Mouse (Mus musculus) kidney, adult 18-20 months (tissue): ENCODE data around the gene Sv2c.
"Not testable (repeated sequence)": the region's sequence is repeated elsewhere in the genome, so short reads cannot be mapped to it uniquely, and the experiment has no call there.

ENCODE experiments used
- DNase-seq: peaks from one replicate; pipeline ENCODE4 v3.0.0; 2021

Gene Sv2c

GRCm38 (mm10) chr13:96132401-96132816 is at the start of gene Sv2c:
Sv2c (minus strand) TSS chr13:96132577.
- DNase-seq, result no peak

- DNase-seq, result no peak
These were observed 48.3 kb upstream of the Sv2c start for GRCm38 (mm10) chr13:96180671-96181161.

DNA sequence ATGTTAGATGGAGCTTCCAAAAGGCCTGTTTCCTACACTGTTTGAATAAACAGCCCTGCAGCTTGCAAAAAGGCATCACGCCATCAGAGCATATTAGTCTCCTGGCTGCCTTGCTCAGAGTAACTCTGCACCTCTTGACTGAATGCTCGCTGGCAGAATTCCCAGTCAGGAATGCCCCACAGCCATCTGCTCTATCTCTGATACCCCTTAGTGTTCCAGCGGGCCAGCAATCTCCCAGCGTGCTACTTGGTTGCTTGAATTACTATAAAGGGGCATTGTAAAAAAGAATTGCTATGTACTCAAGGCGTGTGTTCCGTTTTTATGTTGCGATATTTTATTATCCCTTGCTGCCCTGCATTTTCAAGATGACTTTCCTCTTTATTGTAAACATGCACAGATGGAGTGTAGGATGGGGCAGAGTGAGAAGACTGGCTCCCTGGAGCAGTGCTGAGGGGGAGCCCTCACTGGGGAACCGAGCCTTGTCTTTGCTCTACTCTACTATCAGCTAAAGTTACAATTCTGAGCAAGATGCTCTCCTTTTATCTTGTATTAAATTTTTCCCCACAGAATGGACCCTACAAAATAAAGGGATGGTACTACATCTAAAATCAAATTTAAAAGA is 43.3 kb upstream of the Sv2c start:
- no peak for DNase-seq

DNA sequence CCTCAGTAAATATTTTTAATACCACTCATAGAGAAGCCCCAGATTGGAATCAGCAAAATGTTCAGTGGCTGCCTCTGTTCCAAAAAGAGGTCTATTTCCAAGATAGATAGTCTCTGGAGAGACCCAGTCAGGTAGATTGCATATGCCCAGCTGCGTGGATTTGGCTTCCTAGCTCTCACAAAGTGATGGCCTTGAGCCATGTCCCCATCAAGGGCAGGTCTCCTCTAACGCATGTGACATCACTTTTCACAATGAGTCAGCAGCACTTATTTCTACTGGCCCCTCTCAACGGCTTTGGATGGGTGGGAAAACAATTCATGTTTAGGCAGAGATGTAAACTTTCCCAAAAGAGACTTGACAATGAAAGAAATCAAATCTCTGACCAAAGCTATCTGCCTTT is 41.3 kb upstream of the Sv2c start:
- DNase-seq, result no peak

GRCm38 (mm10) chr13:96172290-96172689 is 39.9 kb upstream of the Sv2c start:
- DNase-seq, result no peak

- DNase-seq, result no peak
These were observed 36.8 kb upstream of the Sv2c start for GRCm38 (mm10) chr13:96168991-96169665.

DNA sequence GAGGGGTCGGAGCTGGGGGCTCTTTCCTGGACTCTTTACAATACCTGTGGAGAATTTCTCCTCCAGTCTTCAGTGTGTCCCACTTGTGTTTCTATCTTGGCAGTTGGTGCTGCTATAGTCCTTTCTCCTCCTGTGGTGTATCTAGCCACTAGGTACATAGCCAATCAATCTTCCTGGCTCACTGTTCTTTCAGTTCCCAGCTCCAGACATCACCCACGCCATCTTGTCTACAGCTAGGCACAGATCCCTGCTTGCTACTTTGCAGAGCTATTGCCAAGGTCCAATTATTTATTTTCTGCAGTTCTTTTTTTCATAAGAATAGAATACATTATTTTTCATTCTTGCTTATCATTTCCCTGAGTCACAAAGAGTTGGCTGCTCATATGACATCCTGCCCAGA is 34.2 kb upstream of the Sv2c start:
- DNase-seq, result no peak

- DNase-seq, result no peak
These were observed 1.2 kb upstream of the Sv2c start for GRCm38 (mm10) chr13:96133363-96134100.

DNA sequence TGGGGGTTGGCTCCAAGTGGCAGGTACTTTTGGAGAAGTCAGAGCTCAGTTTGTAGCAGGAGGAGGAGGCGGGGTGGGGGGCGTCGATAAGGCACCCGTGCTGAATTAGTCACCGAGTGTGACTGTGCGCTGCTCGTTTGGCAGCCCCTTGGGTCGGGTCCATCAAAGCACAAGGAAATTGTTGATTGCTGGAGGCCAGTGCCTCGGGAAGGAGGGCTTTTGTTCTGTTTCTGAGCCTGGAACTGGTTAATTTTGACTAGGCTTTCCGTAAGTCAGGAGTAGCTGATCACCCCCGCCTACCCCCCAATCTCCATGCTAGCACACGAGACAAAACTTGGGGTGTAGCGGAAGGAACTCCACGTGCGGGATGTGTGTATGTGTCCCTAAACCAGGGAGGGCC is 456 bp upstream of the Sv2c start:
- DNase-seq, result no peak

DNA sequence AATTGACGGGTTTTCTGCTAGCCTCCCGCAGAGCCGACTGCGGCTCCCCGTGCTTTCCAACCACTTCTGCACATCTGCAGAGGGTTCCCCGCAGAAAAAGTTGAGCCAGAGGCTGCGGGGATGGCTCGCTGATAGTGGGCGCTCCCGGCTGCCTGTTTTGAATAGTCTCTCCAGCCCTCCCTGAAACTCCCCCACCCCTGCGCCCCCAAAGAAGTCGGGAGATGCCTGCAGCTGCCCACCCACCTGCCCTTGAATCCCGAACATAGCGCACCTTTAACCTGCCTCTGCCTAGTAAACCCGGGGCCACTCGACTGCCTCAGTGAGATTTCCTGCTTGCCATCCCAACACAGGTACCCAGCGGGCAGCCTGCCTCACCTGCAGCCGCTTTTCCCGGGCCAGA is 466 bp downstream of the Sv2c start:
- DNase-seq, result no peak

GRCm38 (mm10) chr13:96131050-96131449 is 1.3 kb downstream of the Sv2c start:
- no peak for DNase-seq

GRCm38 (mm10) chr13:96129081-96129480 is 3.3 kb downstream of the Sv2c start:
- no peak for DNase-seq

- DNase-seq, result no peak
These were observed 5.7 kb downstream of the Sv2c start for GRCm38 (mm10) chr13:96126669-96127068.

- DNase-seq, result peak; percentile 8
These were observed 7.4 kb downstream of the Sv2c start for GRCm38 (mm10) chr13:96125011-96125410.

DNA sequence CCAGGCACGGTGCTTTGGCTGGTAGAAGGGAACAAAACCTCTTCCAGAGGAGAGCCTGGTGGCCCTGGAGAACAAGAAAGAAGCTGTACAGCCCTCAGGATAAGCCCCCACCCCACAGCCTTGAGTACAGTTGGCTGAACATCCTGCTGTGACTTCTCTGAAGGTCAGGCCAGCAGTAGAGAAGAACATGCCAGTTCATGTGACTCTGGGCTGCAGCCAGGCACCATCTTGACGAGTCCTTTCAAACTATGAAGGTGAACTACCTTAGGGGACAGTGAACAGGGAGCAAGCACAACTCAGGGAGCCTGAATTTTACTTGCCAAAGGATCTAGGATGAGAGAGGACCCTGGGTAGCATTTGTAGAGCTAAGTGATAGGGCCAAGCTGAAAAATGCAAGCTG is 19.7 kb downstream of the Sv2c start:
- DNase-seq, result no peak

DNA sequence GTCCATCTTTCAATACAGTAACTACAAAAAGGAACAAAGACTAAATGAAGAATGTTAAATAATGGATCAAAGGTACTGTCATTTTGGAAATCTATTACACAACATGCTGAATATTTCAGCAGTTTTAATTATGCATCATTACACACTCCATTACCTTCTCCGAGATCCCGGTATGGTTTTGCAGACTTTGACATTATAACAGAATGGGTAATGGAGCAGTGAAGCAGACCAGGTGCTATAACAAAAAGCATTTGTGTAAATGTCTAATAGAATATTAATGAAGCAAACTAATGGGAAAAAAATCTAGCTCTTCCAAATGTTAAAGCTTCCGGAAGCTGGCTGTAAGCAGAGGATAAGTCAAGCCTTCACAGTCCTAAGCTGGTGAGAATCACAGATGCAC is 21.6 kb downstream of the Sv2c start:
- no peak for DNase-seq

DNA sequence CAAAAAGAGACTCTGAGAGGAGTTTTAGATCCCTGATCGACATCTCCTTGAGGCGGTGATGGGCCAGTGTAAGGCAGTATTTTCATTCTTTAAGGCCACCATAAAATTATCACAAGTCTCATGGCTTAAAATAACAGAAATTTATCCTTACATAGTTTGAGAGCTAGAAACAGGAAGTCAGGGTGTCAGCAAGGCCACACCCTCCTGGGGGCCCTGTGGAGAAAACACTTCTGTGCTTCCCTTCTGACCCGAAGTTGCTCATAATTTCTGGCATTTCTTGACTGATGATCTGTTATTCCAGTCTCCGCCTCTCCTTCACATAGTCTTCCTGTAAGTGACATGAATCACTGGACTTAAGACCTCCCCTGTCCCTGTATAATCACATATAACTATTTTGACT is 26.0 kb downstream of the Sv2c start:
- DNase-seq, result no peak

DNA sequence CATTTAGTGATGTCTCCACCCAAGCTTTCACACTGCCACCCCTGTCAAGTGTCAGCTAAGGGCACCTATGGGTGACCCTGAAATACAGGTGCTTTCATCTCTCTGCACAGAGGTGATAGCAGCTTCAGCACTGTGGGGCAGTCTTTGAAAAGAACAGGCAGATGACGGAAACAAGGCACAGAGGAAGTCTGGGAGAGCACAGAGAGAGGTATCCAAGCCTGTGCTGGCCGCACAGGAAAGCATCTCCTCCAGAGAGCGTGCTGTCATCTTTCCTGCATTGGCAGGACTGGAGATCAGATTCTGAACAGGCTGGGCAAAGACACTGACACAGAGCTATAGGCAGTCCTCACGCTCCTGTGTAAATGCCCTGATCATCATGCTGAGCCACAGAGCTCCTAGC is 41.4 kb downstream of the Sv2c start:
- DNase-seq, result no peak

- no peak for DNase-seq
These were observed 46.6 kb downstream of the Sv2c start for GRCm38 (mm10) chr13:96085581-96086302.

DNA sequence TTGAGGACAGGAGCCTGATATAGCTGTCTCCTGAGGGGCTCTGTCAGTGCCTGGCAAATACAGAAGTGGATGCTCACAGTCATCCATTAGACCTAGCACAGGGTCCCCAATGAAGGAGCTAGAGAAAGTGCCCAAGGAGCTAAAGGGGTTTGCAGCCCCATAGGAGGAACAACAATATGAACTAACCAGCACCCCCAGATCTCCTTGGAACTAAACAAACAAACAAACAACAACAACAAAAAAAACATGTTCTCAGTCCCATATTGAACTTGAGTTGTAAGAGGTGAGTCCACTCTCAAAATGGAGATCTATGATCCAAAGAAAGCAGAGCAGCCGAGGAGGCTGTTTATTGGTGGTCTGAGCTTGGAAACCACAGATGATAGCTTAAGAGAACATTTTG is 50.6 kb downstream of the Sv2c start, which contains the start of gene Gm17190:
Gene Gm17190 (plus strand): TSS at position 301 of the 400 bp plus-strand sequence.
- DNase-seq, result not testable (repeated sequence)

DNA sequence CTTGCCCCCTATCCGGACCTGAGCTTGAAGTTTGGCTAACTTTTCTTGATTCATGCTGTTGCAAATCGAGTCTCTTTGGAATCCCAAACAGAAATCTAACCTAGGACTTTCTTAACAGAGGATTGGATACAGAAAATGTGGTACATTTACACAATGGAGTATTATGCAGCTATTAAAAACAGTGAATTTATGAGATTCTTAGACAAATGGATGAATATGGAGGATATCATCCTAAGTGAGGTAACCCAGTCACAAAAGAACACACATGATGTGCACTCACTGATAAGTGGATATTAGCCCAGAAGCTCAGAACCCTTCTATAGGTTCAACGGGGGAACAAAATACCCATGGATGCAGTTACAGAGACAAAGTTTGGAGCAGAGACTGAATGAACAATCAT is 51.1 kb downstream of the Sv2c start, which contains the start of gene Gm20075:
Gene Gm20075 (minus strand): TSS at position 101 of the 400 bp plus-strand sequence.
- not testable (repeated sequence) for DNase-seq

DNA sequence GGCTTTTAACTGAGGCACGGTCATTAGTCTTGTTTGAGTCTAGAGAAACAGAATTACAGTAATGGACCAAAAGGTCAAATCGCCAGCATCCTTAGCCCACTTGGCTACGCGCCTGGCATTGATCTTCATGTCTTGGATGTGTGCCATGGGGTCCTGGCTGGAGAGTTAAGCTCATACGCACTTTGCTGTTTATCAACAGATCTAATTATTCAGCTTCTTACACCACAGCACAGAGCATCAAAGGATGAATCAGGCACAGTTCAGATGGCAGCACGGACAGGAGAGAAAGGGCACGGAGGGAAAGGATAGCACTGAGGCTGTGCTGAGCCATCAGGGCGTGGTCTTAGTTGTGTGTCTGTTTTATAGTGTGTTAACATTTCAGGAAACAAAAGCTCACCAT is 58.8 kb downstream of the Sv2c start:
- no peak for DNase-seq

DNA sequence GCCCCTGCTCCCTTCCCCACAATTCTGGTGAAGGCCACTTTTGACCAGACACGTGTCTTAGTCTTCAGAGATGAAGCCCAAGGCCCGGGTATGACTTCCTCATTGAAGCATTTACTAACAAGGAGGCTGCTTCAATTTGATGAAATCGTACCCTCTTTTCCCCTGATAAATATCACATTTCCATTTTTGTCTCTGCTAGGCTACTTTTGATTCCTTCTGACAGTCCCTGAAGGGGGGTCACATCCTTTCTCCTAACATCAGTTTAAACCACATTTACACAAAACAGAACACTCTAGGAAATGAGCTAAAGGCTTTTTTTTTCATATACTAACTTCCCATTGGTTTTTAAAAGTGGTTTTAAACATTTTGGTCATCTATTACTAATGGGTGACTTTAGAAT is 79.6 kb downstream of the Sv2c start:
- DNase-seq, result no peak
